Mouse (Mus musculus) CH12F3 (cell line): ENCODE data around the gene Ccdc117.

ENCODE experiments used
- in situ Hi-C: fragments of 300-500 bp; cut with MboI; formaldehyde crosslinking; loops from 2 replicates; pipeline ENCODE4 v1.14.3; 2020; ENCODE audit warnings: low sequenced_read_pairs

The Ccdc117 gene

GRCm38 (mm10) chr11:5533108-5533507, 8.9 kb downstream of the Ccdc117 start:
- in situ Hi-C loops: no loop called here

GRCm38 (mm10) chr11:5530717-5531116, 11.3 kb downstream of the Ccdc117 start:
- in situ Hi-C loops: no loop called here

- in situ Hi-C loops: no loop called here
Observed at GRCm38 (mm10) chr11:5530172-5530571, 11.8 kb downstream of the Ccdc117 start.

- in situ Hi-C loops: no loop called here
Observed at GRCm38 (mm10) chr11:5528841-5529240, 13.1 kb downstream of the Ccdc117 start.

GRCm38 (mm10) chr11:5527865-5528523, 14.0 kb downstream of the Ccdc117 start:
- in situ Hi-C loops: no loop called here

- in situ Hi-C loops: no loop called here
Observed at GRCm38 (mm10) chr11:5526573-5527439, 15.2 kb downstream of the Ccdc117 start.

GRCm38 (mm10) chr11:5525418-5525817, 16.6 kb downstream of the Ccdc117 start:
- in situ Hi-C loops: no loop called here

GRCm38 (mm10) chr11:5522798-5523415, 19.1 kb downstream of the Ccdc117 start:
- in situ Hi-C loops: no loop called here

GRCm38 (mm10) chr11:5521516-5522291, 20.3 kb downstream of the Ccdc117 start:
- in situ Hi-C loops: no loop called here

- in situ Hi-C loops: no loop called here
Observed at GRCm38 (mm10) chr11:5521266-5521515, 20.8 kb downstream of the Ccdc117 start.

- in situ Hi-C loops: no loop called here
Observed at GRCm38 (mm10) chr11:5520412-5521265, 21.3 kb downstream of the Ccdc117 start, which contains the start of gene Xbp1. Gene Xbp1 (plus strand): TSS chr11:5520659.

GRCm38 (mm10) chr11:5519681-5520080, 22.3 kb downstream of the Ccdc117 start:
- in situ Hi-C loops: no loop called here

- in situ Hi-C loops: no loop called here
Observed at GRCm38 (mm10) chr11:5517346-5517745, 24.6 kb downstream of the Ccdc117 start.

- in situ Hi-C loops: no loop called here
Observed at GRCm38 (mm10) chr11:5516617-5517016, 25.4 kb downstream of the Ccdc117 start.

- in situ Hi-C loops: no loop called here
Observed at GRCm38 (mm10) chr11:5516151-5516550, 25.8 kb downstream of the Ccdc117 start.

GRCm38 (mm10) chr11:5515655-5516054, 26.3 kb downstream of the Ccdc117 start:
- in situ Hi-C loops: no loop called here

- in situ Hi-C loops: no loop called here
Observed at GRCm38 (mm10) chr11:5515196-5515595, 26.8 kb downstream of the Ccdc117 start.

- in situ Hi-C loops: no loop called here
Observed at GRCm38 (mm10) chr11:5514091-5514490, 27.9 kb downstream of the Ccdc117 start.

- in situ Hi-C loops: no loop called here
Observed at GRCm38 (mm10) chr11:5512961-5513360, 29.0 kb downstream of the Ccdc117 start.

- in situ Hi-C loops: no loop called here
Observed at GRCm38 (mm10) chr11:5512099-5512725, 29.8 kb downstream of the Ccdc117 start.
